Mouse (Mus musculus) gastrocnemius, postnatal 10 days (tissue): ENCODE results near the gene Slc50a1. TPM values are rescaled to one million over a fixed set of nuclear protein-coding genes. Genes with fewer than 3 reads are reported as not detected.

Experiments
- DNase-seq: peaks from one replicate; pipeline ENCODE4 v3.0.0; 2021; ENCODE audit warnings: mixed read lengths
- total RNA-seq, 2 experiments: library from RNA; stranded (reverse); gene quantifications; 2 replicates each; pipeline ENCODE4 v1.2.3; 2021

The Slc50a1 gene
- total RNA-seq, 2 experiments from 2014 or later, result 19.0 to 28.7 TPM

- peak; percentile 67 for DNase-seq
These were observed 3.9 kb downstream of the Slc50a1 start for GRCm38 (mm10) chr3:89266439-89266893.

GRCm38 (mm10) chr3:89262417-89262816 is 8.0 kb downstream of the Slc50a1 start:
- DNase-seq, result no peak

GRCm38 (mm10) chr3:89260211-89260610 is 10.2 kb downstream of the Slc50a1 start:
- DNase-seq, result no peak

GRCm38 (mm10) chr3:89259076-89259475 is 11.3 kb downstream of the Slc50a1 start, which contains the start of gene Dpm3:
Gene Dpm3, plus strand, starts transcription at chr3:89259358.
- DNase-seq, result no peak

- no peak for DNase-seq
These were observed 14.2 kb downstream of the Slc50a1 start for GRCm38 (mm10) chr3:89256177-89256576.

GRCm38 (mm10) chr3:89254994-89255393 is 15.4 kb downstream of the Slc50a1 start:
- DNase-seq, result no peak

GRCm38 (mm10) chr3:89251365-89251895 is 18.9 kb downstream of the Slc50a1 start:
- DNase-seq, result no peak

- no peak for DNase-seq
These were observed 19.8 kb downstream of the Slc50a1 start for GRCm38 (mm10) chr3:89250435-89251040.

GRCm38 (mm10) chr3:89247466-89247865 is 22.9 kb downstream of the Slc50a1 start:
- no peak for DNase-seq

GRCm38 (mm10) chr3:89246261-89247100 is 23.9 kb downstream of the Slc50a1 start, which contains the start of gene Trim46:
Gene Trim46, minus strand, starts transcription at chr3:89246309.
- DNase-seq, result peak; percentile 87

GRCm38 (mm10) chr3:89245688-89246171 is 24.6 kb downstream of the Slc50a1 start, which contains the start of gene Krtcap2:
Gene Krtcap2, plus strand, starts transcription at chr3:89245966.
- no peak for DNase-seq

GRCm38 (mm10) chr3:89244982-89245687 is 25.2 kb downstream of the Slc50a1 start:
- no peak for DNase-seq

- no peak for DNase-seq
These were observed 26.0 kb downstream of the Slc50a1 start for GRCm38 (mm10) chr3:89244158-89244981.

GRCm38 (mm10) chr3:89243609-89244008 is 26.8 kb downstream of the Slc50a1 start:
- DNase-seq, result no peak

GRCm38 (mm10) chr3:89242331-89242895 is 28.0 kb downstream of the Slc50a1 start:
- peak; percentile 70 for DNase-seq

GRCm38 (mm10) chr3:89238494-89238893 is 31.9 kb downstream of the Slc50a1 start:
- DNase-seq, result no peak

GRCm38 (mm10) chr3:89237682-89238081 is 32.7 kb downstream of the Slc50a1 start:
- no peak for DNase-seq

GRCm38 (mm10) chr3:89236516-89236915 is 33.9 kb downstream of the Slc50a1 start:
- DNase-seq, result no peak

GRCm38 (mm10) chr3:89233562-89234110 is 36.7 kb downstream of the Slc50a1 start:
- no peak for DNase-seq

GRCm38 (mm10) chr3:89232614-89233013 is 37.8 kb downstream of the Slc50a1 start:
- DNase-seq, result no peak
